Mouse (Mus musculus): ENCODE measurements around the gene Rgs7.

- TF ChIP-seq CTCF (IDR thresholded peaks at IDR 0.05; ENCODE audit: borderline replicate concordance, control insufficient read depth, extremely low read depth, insufficient read depth, low read length, poor library complexity) (no peak), POLR2A (IDR thresholded peaks at IDR 0.05; ENCODE audit: control insufficient read depth, extremely low read depth, insufficient read depth, low read length, poor library complexity) (no peak)
These were observed 270.5 kb downstream of the Rgs7 start for GRCm38 (mm10) chr1:175221593-175222500.
